Mouse (Mus musculus) cerebral cortex, adult 2 months (tissue): ENCODE data around the gene Abhd2.

Experiments
- WGBS: fragments of 180-500 bp; shearing (Covaris S2); methylation state at CpG from one replicate; pipeline ENCODE4 v1.1.7; 2018; 5-methylcytosine and 5-hydroxymethylcytosine counted together

The Abhd2 gene

GRCm38 (mm10) chr7:79376516-79377275 lies 103.7 kb downstream of the Abhd2 start:
- 90% methylated on average over 10 of the region's 10 CpGs for WGBS

DNA sequence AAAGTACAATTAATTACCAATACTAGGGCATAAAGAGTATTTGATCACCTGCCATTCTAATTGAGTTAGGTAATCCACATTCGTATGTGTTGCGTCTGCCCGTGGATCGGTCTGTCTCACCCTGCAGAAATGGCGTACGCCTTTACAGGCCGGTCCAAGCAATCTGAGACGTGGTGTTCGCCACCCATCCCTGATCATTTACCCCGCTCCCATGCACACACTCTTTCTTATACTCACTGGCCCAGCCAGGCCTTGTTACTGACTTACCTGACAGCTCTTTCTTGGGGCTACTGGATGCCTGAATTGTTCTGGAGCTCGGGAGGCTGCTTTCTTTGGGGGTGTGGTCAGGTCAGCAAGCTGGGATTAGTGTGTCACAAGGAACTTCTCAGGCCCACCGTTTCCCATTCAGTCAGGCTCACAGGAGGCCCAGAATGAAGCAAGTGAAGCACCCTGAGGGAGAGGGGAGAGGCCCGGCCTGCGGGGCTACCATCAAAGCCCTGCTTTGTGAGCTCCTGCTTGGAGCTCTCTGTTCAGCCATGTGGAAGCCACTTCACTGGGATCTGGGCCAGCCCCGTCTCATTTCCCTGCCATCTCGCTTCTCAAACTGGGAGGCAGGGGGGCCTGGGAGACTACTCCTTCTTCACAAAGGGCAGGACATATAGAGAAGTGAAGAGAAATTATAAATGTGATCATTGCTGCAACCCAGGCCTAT lies 113.6 kb downstream of the Abhd2 start, which contains the start of gene Rlbp1:
Gene Rlbp1, minus strand, starts transcription at position 627 of the 712 bp plus-strand sequence.
- 68% methylated on average over 16 of the region's 16 CpGs for WGBS

- WGBS, result 62% methylated on average over 8 of the region's 8 CpGs
These were observed 114.1 kb downstream of the Abhd2 start for GRCm38 (mm10) chr7:79387140-79387539.

DNA sequence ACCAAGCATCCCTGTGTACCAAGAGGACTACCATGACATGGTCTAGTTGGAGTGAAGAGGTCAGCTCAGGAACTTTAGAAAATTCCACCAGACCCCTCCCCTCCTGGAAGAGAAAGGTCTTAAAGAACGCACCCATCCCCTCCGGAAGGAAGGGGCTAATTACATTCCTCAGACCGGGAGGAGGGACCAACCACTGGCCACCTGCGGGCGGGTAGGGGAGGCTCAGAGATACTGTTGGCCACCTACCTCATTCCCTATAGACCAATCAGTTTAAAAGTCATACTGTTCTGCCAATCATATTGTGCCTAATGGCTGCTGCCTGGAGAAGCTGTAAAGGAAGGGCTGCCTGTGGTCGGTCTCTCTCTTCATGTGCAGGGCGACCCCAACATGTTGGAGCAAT lies 115.0 kb downstream of the Abhd2 start:
- WGBS, result 67% methylated on average over 7 of the region's 7 CpGs

DNA sequence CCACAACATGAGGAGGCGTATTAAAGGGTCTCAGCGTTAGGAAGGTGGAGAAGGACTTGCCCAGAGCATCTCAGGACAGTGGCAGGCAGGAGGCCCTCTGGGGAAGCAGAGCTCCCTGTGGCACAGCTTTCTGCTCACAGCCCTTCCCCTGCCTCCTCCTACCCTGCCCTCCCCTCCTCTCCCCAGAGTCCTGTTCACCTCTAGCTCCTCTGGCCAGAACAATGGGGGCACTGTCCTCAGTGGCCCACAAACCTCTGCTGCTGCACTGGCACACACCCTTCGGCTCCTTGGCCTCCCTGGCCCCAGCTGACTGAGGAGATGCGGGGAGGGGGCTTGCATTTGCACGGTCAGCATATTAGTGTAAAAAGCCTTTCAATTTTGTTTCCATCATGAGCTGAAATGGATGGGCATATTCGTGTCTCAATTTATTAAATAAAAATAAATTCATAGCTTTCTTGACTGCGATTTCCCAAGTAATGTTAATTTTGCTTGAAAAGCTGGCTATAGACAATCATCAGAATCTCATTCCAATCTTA lies 115.7 kb downstream of the Abhd2 start:
- WGBS, result 57% methylated on average over 7 of the region's 7 CpGs

- 85% methylated on average over 5 of the region's 5 CpGs for WGBS
These were observed 117.2 kb downstream of the Abhd2 start for GRCm38 (mm10) chr7:79390141-79390708.

DNA sequence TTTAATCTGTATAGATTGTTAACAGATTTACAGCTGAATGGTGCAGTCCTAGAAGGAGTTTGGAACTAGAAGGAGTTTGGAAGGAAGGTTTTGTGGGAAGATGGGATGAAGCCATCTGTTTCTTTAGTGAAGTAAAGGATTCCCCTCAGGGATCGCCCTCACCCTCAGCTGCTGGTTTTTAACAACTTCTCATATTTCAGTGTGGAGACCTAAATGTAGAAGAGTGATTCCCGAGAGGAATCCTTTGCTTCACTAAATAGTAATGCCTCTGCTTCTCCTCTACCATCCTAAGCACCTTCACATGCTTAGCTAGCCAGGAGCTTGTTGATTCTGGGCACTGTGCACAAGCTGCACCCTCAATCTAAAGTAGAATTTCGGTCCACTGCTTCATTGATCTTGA lies 118.5 kb downstream of the Abhd2 start:
- WGBS, result 1% methylated on average over 3 of the region's 3 CpGs

GRCm38 (mm10) chr7:79391883-79392649 lies 119.1 kb downstream of the Abhd2 start, which contains the start of gene Fanci:
Fanci (plus strand) TSS chr7:79391929.
- WGBS, result under 1% methylated on average over 44 of the region's 44 CpGs

GRCm38 (mm10) chr7:79392860-79393513 lies 120.0 kb downstream of the Abhd2 start:
- WGBS, result 52% methylated on average over 9 of the region's 9 CpGs

GRCm38 (mm10) chr7:79393924-79394323 lies 120.9 kb downstream of the Abhd2 start:
- 96% methylated on average over 7 of the region's 7 CpGs for WGBS

GRCm38 (mm10) chr7:79394666-79395065 lies 121.7 kb downstream of the Abhd2 start:
- 68% methylated on average over 7 of the region's 7 CpGs for WGBS

DNA sequence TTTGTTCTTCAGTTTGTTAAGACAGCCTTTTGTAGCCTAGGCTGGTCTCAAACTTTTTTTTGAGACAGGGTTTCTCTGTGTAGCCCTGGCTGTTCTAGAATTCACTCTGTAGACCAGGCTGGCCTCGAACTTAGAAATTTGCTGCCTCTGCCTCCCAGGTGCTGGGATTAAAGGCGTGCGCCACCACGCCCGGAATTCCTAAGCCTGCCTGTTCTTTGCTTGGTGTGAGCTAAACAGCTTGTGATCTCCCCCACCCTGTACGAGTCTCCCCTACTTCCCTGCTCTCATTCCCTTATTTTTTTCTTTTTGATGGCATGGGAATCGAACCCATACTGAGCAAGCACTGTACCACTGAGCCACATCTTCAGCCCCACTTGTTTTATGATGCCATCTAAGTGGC lies 122.2 kb downstream of the Abhd2 start:
- whole genome bisulfite sequencing, result 90% methylated on average over 7 of the region's 7 CpGs

DNA sequence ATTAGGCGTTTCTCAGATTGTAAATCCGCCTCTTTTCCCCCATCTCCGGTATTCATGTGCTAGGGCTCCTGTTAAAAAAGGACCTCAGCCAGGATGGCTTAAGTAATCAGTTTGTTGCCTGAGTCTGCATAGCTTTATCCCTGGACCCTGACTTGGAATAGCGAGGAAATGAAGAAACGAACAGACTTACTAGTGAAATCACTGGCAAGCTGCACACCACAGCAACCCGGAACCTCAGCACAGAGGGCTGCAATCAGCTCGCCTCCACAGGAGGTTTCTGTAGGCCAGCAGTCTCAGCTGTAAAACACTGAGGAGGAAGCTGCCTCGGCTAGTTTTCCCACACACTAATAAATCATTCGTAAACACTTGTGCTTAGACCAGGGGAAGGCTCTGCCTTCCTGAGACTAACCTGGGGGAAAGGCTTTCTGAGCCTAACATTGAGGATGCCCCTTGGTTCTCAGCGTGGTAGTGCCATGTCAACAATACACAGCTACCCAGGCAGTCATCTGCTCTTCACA lies 124.5 kb downstream of the Abhd2 start:
- 87% methylated on average over 10 of the region's 10 CpGs for WGBS

DNA sequence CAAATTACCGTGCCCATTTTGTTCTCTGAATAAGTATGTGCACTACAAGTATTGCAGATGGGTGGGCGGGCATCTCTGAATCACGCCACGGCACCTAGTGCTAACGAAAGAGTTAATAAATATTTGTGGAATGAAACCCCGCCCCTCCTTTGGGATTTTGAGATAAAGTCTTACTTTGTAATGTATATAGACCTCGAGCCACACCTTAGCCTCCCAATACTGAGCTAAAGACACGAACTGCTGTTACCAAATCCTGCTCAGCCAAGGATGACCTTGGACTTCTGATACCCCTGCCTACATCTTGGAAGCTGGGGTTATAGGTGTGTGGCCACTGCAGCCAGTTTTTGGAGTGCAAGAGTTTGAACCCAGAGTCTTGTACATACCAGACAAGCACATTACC lies 125.4 kb downstream of the Abhd2 start:
- 87% methylated on average over 8 of the region's 8 CpGs for WGBS

GRCm38 (mm10) chr7:79398971-79399370 lies 126.0 kb downstream of the Abhd2 start:
- 86% methylated on average over 12 of the region's 12 CpGs for WGBS

DNA sequence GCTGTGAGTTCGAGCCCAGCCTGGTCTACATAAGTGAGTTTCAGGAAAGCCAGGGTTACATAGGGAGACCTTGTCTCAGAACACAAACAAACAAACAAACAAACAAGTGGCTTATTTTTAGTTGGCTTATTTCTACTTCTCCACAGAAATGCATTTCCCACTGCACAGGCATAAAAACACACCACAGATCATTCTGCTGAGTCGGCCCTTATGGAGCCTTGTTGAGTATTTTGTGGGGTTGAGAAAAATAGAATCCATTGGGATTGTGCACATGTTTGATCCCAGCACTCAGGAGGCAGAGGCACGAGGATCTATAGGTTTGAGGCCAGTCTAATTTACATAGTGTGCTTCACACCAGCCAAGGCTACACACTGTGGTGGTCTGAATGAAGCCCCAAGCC lies 127.3 kb downstream of the Abhd2 start:
- WGBS, result 82% methylated on average over 3 of the region's 3 CpGs

DNA sequence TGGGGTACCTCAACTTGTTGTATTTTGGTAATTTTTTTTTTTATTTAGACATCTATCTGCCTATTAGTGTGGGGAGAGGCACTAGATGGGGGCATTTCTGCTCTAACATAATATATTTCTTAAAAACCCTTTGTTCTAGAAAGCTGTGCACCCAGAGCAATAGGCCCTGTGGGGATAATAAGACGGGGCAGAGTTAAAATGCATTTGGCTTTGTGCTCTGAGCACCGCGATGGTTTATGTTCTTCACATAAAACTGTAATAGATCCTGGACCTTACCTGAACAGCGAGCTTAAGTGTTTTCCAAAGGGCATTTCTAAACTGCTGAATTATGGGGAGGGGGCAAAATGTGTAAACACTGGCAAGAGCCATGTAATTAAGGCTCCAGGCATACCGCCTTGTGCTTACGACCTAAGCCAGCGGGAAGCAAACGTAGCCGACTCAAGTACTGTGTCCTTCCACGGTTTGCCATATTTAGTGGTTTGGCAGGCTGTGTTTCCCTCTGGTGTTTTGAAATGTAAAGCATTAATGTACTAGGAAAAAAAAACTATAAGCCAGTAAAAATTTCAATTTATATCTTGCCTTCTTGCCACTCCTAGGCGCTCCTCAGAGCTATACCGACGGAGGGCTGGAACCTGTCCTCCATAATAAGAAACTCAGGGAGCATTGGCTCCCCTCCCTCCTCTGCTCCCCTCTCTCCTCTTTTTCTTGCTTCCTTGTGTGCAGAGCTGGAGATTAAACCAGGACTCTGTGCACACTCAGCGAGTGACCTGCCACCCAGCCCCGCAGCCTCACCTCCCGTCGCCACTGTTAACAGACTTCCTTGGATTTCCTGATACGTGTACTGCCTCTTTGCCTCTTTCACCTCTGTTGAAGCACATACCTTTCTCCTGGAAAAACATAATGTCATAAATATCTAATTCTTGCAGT lies 141.7 kb downstream of the Abhd2 start:
- WGBS, result 80% methylated on average over 18 of the region's 18 CpGs
